Mouse (Mus musculus) spleen, adult 2 months (tissue): ENCODE measurements around the gene Slit3.

Experiments used
- CTCF ChIP-seq: fragments of 200-500 bp; IDR thresholded peaks from 2 replicates; pipeline ENCODE4 v1.5.1; 2011; ENCODE audit warnings: mild to moderate bottlenecking, inconsistent platforms; ENCODE audit not compliant: insufficient read depth, insufficient read length, insufficient replicate concordance; ENCODE audit errors: extremely low read depth
- POLR2A ChIP-seq: fragments of 200-500 bp; IDR thresholded peaks from 2 replicates; pipeline ENCODE4 v1.6.1; 2011; ENCODE audit warnings: low read depth, low read length, inconsistent platforms

DNA sequence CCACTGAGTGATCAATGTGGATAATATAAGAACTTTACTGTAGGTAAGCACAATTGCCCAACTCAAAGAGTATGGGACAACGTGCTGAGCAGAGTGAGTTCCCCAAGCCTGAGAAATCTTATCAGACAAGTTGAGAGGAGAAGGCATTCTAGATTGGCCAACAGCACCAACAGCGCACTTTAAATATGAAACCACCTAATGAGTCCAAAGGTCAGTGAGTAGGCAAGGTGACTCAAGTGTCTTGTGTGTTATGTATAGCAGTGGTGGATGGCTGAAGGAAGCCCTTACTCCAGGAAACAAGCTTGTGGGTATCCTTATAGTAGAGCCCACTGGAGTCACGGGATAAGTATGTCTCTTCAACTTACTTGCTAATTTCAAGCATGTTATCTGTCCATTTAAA lies 38.7 kb upstream of the Slit3 start:
- TF ChIP-seq CTCF (no peak), POLR2A (no peak)
